Mouse (Mus musculus) adipocyte (in vitro differentiated cells): ENCODE measurements at regions not wholly inside any gene's neighbourhood (a gene's known extent, or its start where the extent isn't known, plus 50 kb on each side); places are given as distances from the start of the nearest gene placed in this dataset.

ENCODE experiments used
- DNase-seq: peaks from one replicate; pipeline ENCODE4 v3.0.0-alpha.2; 2016; ENCODE audit warnings: low spot score

GRCm38 (mm10) chr15:67467404-67468345, 967.0 kb upstream of the Lrrc6 start:
- DNase-seq = no peak

GRCm38 (mm10) chr15:67462863-67463262, 962.2 kb upstream of the Lrrc6 start:
- no peak for DNase-seq

- no peak for DNase-seq
Measured at GRCm38 (mm10) chr15:67460384-67460783, 959.7 kb upstream of the Lrrc6 start.

GRCm38 (mm10) chr15:67434284-67434683, 933.6 kb upstream of the Lrrc6 start:
- DNase-seq = peak; percentile 83

- no peak for DNase-seq
Measured at GRCm38 (mm10) chr15:67423922-67424321, 923.2 kb upstream of the Lrrc6 start.

- no peak for DNase-seq
Measured at GRCm38 (mm10) chr15:67422277-67422953, 921.7 kb upstream of the Lrrc6 start.

- no peak for DNase-seq
Measured at GRCm38 (mm10) chr15:67420776-67421175, 920.1 kb upstream of the Lrrc6 start.

- no peak for DNase-seq
Measured at GRCm38 (mm10) chr15:67419733-67420132, 919.0 kb upstream of the Lrrc6 start.

- DNase-seq = no peak
Measured at GRCm38 (mm10) chr15:67417742-67418163, 917.0 kb upstream of the Lrrc6 start.

- no peak for DNase-seq
Measured at GRCm38 (mm10) chr15:67415840-67416239, 915.1 kb upstream of the Lrrc6 start.

- no peak for DNase-seq
Measured at GRCm38 (mm10) chr15:67414371-67414930, 913.7 kb upstream of the Lrrc6 start.

- no peak for DNase-seq
Measured at GRCm38 (mm10) chr15:67413581-67413980, 912.9 kb upstream of the Lrrc6 start.

- no peak for DNase-seq
Measured at GRCm38 (mm10) chr15:67412394-67412793, 911.7 kb upstream of the Lrrc6 start.

- no peak for DNase-seq
Measured at GRCm38 (mm10) chr15:67411657-67412056, 910.9 kb upstream of the Lrrc6 start.

GRCm38 (mm10) chr15:67410012-67410411, 909.3 kb upstream of the Lrrc6 start:
- DNase-seq = no peak

GRCm38 (mm10) chr15:67408871-67409559, 908.3 kb upstream of the Lrrc6 start:
- no peak for DNase-seq

GRCm38 (mm10) chr15:67407244-67407643, 906.5 kb upstream of the Lrrc6 start:
- DNase-seq = no peak

GRCm38 (mm10) chr15:67405523-67405922, 904.8 kb upstream of the Lrrc6 start:
- peak; percentile 70 for DNase-seq

- DNase-seq = peak; percentile 16
Measured at GRCm38 (mm10) chr15:67405011-67405410, 904.3 kb upstream of the Lrrc6 start.

GRCm38 (mm10) chr15:67402310-67402709, 901.6 kb upstream of the Lrrc6 start:
- DNase-seq = no peak

GRCm38 (mm10) chr15:67397269-67397668, 896.6 kb upstream of the Lrrc6 start:
- no peak for DNase-seq

- DNase-seq = no peak
Measured at GRCm38 (mm10) chr15:67395114-67395513, 894.4 kb upstream of the Lrrc6 start.
